Mouse (Mus musculus): ENCODE measurements at regions not wholly inside any gene's neighbourhood (a gene's known extent, or its start where the extent isn't known, plus 50 kb on each side); places are given as distances from the start of the nearest gene placed in this dataset.

GRCm38 (mm10) chr11:111583606-111584005, 517.6 kb downstream of the Kcnj2 start:
- ATAC-seq: no peak

GRCm38 (mm10) chr11:111599456-111599855, 533.5 kb downstream of the Kcnj2 start:
- ATAC-seq: no peak

GRCm38 (mm10) chr11:111605146-111605545, 539.2 kb downstream of the Kcnj2 start:
- no peak for ATAC-seq

GRCm38 (mm10) chr11:111610522-111611015, 544.6 kb downstream of the Kcnj2 start:
- ATAC-seq: no peak

- ATAC-seq: no peak
These were observed 577.6 kb downstream of the Kcnj2 start for GRCm38 (mm10) chr11:111643603-111644002.

- ATAC-seq: no peak
These were observed 586.9 kb downstream of the Kcnj2 start for GRCm38 (mm10) chr11:111652882-111653281.

- no peak for ATAC-seq
These were observed 591.8 kb downstream of the Kcnj2 start for GRCm38 (mm10) chr11:111657778-111658177.

GRCm38 (mm10) chr11:111658362-111659309, 592.7 kb downstream of the Kcnj2 start:
- no peak for ATAC-seq

- ATAC-seq: no peak
These were observed 597.3 kb downstream of the Kcnj2 start for GRCm38 (mm10) chr11:111663269-111663668.

GRCm38 (mm10) chr11:111666336-111666735, 600.4 kb downstream of the Kcnj2 start:
- no peak for ATAC-seq

GRCm38 (mm10) chr11:111671865-111672264, 605.9 kb downstream of the Kcnj2 start:
- ATAC-seq: no peak

- ATAC-seq: no peak
These were observed 609.7 kb downstream of the Kcnj2 start for GRCm38 (mm10) chr11:111675673-111676072.

- ATAC-seq: no peak
These were observed 616.4 kb downstream of the Kcnj2 start for GRCm38 (mm10) chr11:111682341-111682740.

- no peak for ATAC-seq
These were observed 617.9 kb downstream of the Kcnj2 start for GRCm38 (mm10) chr11:111683909-111684308.

- no peak for ATAC-seq
These were observed 621.8 kb downstream of the Kcnj2 start for GRCm38 (mm10) chr11:111687769-111688168.

- no peak for ATAC-seq
These were observed 622.4 kb downstream of the Kcnj2 start for GRCm38 (mm10) chr11:111688186-111688860.

- no peak for ATAC-seq
These were observed 623.9 kb downstream of the Kcnj2 start for GRCm38 (mm10) chr11:111689899-111690298.

- no peak for ATAC-seq
These were observed 625.5 kb downstream of the Kcnj2 start for GRCm38 (mm10) chr11:111691512-111691911.

- ATAC-seq: no peak
These were observed 630.7 kb downstream of the Kcnj2 start for GRCm38 (mm10) chr11:111696668-111697067.

GRCm38 (mm10) chr11:111699862-111700261, 633.9 kb downstream of the Kcnj2 start:
- no peak for ATAC-seq

GRCm38 (mm10) chr11:111706882-111707281, 640.9 kb downstream of the Kcnj2 start:
- ATAC-seq: no peak

- no peak for ATAC-seq
These were observed 649.4 kb downstream of the Kcnj2 start for GRCm38 (mm10) chr11:111715401-111715800.

- no peak for ATAC-seq
These were observed 656.3 kb downstream of the Kcnj2 start for GRCm38 (mm10) chr11:111722276-111722675.

GRCm38 (mm10) chr11:111728148-111728547, 662.2 kb downstream of the Kcnj2 start:
- ATAC-seq: no peak

Measured in inflammation-experienced regulatory T-cells, adult 6 months (primary cell).